Mouse (Mus musculus) hindbrain, embryonic 16.5 days (tissue): ENCODE data around the gene Mfsd4b5. TPM values are rescaled to one million over a fixed set of nuclear protein-coding genes. Genes with fewer than 3 reads are reported as not detected.
"Not testable (repeated sequence)": the region's sequence is repeated elsewhere in the genome, so short reads cannot be mapped to it uniquely, and the experiment has no call there.

ENCODE experiments used
- ATAC-seq: fragments of 200-750 bp; cut with Nextera tagmentation; 2 replicates; pipeline ENCODE4 v1.8.0; 2017; ENCODE audit warnings: moderate TSS enrichment, moderate library complexity
- H3K27ac ChIP-seq: fragments of 300-500 bp; sonication (generic); 2 replicates; pipeline ENCODE4 v1.5.1; 2014; ENCODE audit warnings: low read depth, mild to moderate bottlenecking, control low read depth, low read length, moderate library complexity
- H3K27me3 ChIP-seq: fragments of 300-500 bp; sonication (generic); replicated peaks from 2 replicates; pipeline ENCODE4 v1.6.1; 2014; ENCODE audit warnings: low read length; ENCODE audit not compliant: control insufficient read depth, insufficient read depth
- H3K36me3 ChIP-seq: fragments of 300-500 bp; sonication (generic); 2 replicates; pipeline ENCODE4 v1.6.1; 2014; ENCODE audit warnings: mild to moderate bottlenecking, low read length, moderate library complexity, mixed read lengths; ENCODE audit not compliant: control insufficient read depth, insufficient read depth
- H3K4me1 ChIP-seq: fragments of 300-500 bp; sonication (generic); 2 replicates; pipeline ENCODE4 v1.6.1; 2014; ENCODE audit warnings: low read depth, low read length; ENCODE audit not compliant: control insufficient read depth, insufficient read depth
- H3K4me2 ChIP-seq: fragments of 300-500 bp; sonication (generic); 2 replicates; pipeline ENCODE4 v1.6.1; 2014; ENCODE audit warnings: mild to moderate bottlenecking, low read length, control low read depth, moderate library complexity
- H3K4me3 ChIP-seq: fragments of 300-500 bp; sonication (generic); 2 replicates; pipeline ENCODE4 v1.5.1; 2014; ENCODE audit warnings: mild to moderate bottlenecking, low read length, control low read depth, moderate library complexity
- H3K9ac ChIP-seq: fragments of 300-500 bp; sonication (generic); 2 replicates; pipeline ENCODE4 v1.6.1; 2014; ENCODE audit warnings: low read depth, mild to moderate bottlenecking, control low read depth, low read length, moderate library complexity
- H3K9me3 ChIP-seq: fragments of 300-500 bp; sonication (generic); 2 replicates; pipeline ENCODE4 v1.6.1; 2014; ENCODE audit warnings: mild to moderate bottlenecking, low read length, moderate library complexity; ENCODE audit not compliant: control insufficient read depth
- WGBS: fragments of 180-500 bp; shearing (Covaris S2); extraction: QIAGEN DNeasy Blood & Tissue Kit; methylation state at CpG from one replicate; pipeline ENCODE4 v1.1.7; 2014; 5-methylcytosine and 5-hydroxymethylcytosine counted together
- polyA plus RNA-seq: library from polyadenylated mRNA; unstranded; fragments of >200 nt; fragmentation: Nextera tagmentation; extraction: Ambion mirVana; gene quantifications from 2 replicates; pipeline ENCODE4 v1.2.1, GENCODE M21; 2015

Gene Mfsd4b5
- polyA plus RNA-seq, 1 experiment from 2014 or later = not detected

DNA sequence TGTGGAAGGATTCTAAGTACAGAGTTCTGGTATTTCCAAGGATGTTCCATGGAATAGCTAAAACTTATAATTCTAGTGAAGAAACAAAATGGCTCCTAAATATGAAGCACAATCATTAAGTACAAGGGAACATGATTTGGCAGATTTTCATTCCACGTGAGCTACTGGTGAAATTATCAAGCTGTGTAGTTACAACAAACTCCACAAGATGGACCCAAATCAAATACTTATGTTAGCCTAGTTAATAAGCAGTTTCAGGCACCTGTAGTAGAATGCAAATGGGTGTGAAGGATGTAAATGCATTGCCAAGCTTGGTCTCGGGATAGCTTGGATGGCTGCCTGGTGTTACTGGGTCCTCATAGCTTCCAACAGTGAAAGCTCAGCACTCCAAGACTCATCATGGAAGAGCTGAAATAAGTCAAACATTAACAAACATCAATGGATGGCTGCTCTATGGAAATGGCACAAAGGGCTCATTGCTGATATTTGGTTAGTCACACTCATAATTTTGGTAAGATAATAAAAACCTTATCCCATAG lies 30.0 kb downstream of the Mfsd4b5 start:
- Histone ChIP-seq H3K27ac (no peak overlapping the region), H3K4me3 (no peak overlapping the region), H3K27me3 (no peaks in the 10 kb centered on the region), H3K9ac (no peak overlapping the region), H3K9me3 (no peaks in the 10 kb centered on the region), H3K4me2 (no peak overlapping the region), H3K4me1 (no peaks in the 10 kb centered on the region; the same call in 1 of the 2 replicates), H3K36me3 (no peaks in the 10 kb centered on the region)
- no peak for ATAC-seq
- WGBS = 54% methylated on average over 2 of the region's 2 CpGs

DNA sequence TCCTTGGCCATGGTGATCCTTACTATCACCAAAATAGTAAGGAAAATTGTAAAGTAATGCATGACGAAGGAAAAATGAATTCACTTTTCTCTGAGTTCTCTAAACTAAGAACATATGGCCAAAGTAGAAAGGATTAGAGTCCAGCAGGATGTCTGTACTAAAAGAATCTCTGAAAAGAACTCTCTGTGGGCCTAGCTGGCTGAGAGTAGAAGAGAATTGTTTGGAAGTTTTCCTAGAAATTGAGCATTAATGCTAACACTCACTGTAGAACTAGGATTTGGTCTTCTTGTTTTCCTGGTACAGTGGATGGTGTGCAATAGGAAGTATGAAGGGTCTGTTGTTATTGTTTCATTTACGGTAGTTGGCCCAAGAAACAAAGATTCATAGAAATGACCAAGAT lies 31.3 kb downstream of the Mfsd4b5 start:
- Histone ChIP-seq H3K9ac (no peak overlapping the region), H3K4me3 (no peak overlapping the region), H3K27ac (no peak overlapping the region), H3K4me1 (no peaks in the 10 kb centered on the region), H3K36me3 (no peaks in the 10 kb centered on the region), H3K4me2 (no peak overlapping the region), H3K9me3 (no peaks in the 10 kb centered on the region), H3K27me3 (no peaks in the 10 kb centered on the region)
- WGBS = 86% methylated on average over 2 of the region's 2 CpGs
- no peak for ATAC-seq

DNA sequence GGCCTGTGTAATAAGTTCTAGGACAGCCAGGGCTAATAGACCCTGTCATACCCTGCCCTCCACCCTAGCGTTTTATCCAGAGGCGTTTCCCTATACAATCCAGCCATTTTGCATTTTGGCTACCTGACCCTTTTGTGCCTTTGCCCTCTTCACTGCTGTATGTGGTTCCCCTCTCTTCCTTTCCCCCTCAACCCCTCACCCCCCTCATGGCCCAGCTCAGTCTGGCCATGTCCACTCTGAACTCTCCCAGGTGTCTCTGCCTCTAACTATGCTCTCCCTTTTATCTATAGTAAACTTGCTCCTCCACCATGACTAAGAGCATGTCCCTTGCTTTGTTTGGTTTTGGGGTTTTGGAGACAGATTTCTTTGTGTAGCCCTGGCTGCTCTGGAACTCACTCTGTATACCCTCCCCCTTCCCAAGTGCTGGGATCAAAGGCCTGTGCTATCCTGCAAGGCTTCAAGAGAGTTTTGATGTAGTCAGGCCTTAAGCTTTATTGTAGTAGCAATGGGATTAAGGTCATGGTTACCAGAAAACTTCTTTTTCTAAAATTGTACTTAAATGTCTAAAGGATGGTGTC lies 37.0 kb downstream of the Mfsd4b5 start:
- Histone ChIP-seq H3K9me3 (no peaks in the 10 kb centered on the region), H3K4me3 (no peak overlapping the region), H3K4me2 (no peak overlapping the region), H3K4me1 (no peaks in the 10 kb centered on the region), H3K36me3 (no peaks in the 10 kb centered on the region), H3K27ac (no peak overlapping the region), H3K27me3 (no peaks in the 10 kb centered on the region), H3K9ac (no peak overlapping the region)
- 91% methylated on average over 2 of the region's 2 CpGs for WGBS
- ATAC-seq = no peak

DNA sequence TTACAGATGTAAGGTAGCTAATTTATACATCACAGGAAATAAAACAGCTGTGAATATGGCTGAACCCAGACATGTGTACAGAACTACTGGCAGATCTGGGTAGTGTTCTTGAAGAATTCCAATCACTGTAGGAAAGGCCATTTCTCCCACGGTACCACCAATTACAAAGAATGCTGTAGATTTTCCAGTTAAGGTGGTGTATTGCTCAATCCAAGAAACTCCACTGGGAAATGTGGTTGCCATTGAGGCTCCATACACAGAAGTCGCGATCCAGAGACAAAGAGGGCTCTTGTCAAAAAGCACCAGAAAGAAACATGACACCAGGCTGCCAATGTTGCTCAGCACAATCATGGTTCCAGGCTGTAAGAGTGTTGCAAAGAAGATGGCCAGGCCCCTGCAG lies 39.3 kb downstream of the Mfsd4b5 start:
- not testable (repeated sequence) for H3K27me3 ChIP-seq, H3K36me3 ChIP-seq, H3K4me1 ChIP-seq, ATAC-seq, H3K9me3 ChIP-seq, H3K4me2 ChIP-seq, H3K27ac ChIP-seq, H3K4me3 ChIP-seq, H3K9ac ChIP-seq
- 82% methylated on average over 3 of the region's 3 CpGs for WGBS

- Histone ChIP-seq H3K27me3 (no peaks in the 10 kb centered on the region), H3K4me2 (no peak overlapping the region), H3K4me1 (no peaks in the 10 kb centered on the region), H3K36me3 (no peaks in the 10 kb centered on the region), H3K9me3 (no peaks in the 10 kb centered on the region), H3K27ac (no peak overlapping the region), H3K4me3 (no peak overlapping the region), H3K9ac (no peak overlapping the region)
- WGBS = 85% methylated on average over 7 of the region's 7 CpGs
- no peak for ATAC-seq
These were observed 49.9 kb downstream of the Mfsd4b5 start for GRCm38 (mm10) chr10:39936553-39936952.

GRCm38 (mm10) chr10:39926616-39927139 lies 59.8 kb downstream of the Mfsd4b5 start, which contains the start of gene Mfsd4b2:
TSS of gene Mfsd4b2 (minus strand) at chr10:39926923.
- WGBS = under 1% methylated on average over 29 of the region's 41 CpGs

DNA sequence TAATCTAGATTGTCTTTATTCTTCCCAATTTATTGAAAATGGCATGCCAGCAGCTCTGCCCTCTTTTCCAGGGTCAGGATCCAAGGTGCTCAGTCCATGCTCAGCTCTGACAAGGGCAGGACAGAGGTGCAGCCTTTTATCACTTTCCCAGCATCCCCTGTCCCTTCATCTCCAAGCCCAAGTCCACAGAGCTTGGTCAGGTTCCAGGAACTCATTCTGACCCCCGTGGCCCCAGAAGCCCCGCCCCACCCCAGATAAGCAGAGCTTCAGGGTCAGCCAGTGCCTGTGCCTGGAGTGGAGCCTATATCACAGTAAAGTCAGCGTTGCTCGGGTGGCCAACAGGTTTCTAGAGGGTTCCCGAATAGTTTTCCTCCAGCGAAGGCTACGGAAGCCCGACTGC lies 61.9 kb downstream of the Mfsd4b5 start:
- not testable (repeated sequence) for H3K4me2 ChIP-seq, ATAC-seq, H3K4me1 ChIP-seq, H3K36me3 ChIP-seq, H3K9me3 ChIP-seq, H3K27ac ChIP-seq, H3K4me3 ChIP-seq, H3K9ac ChIP-seq, H3K27me3 ChIP-seq
- 75% methylated on average over 8 of the region's 8 CpGs for WGBS

More at GRCm38 (mm10) chr10:39926616-39927139, 59.8 kb downstream of the Mfsd4b5 start, which contains the start of gene Mfsd4b2:
- H3K9ac ChIP-seq = peak within 1 kb of the TSS; percentile 61
- ATAC-seq = peak; percentile 56
- H3K36me3 ChIP-seq = no peaks in the 10 kb centered on the region
- H3K9me3 ChIP-seq = no peaks in the 10 kb centered on the region
- H3K27ac ChIP-seq = no peak within 1 kb of the TSS
- peaks cover 4% of the 10 kb centered on the region for H3K27me3 ChIP-seq
- peaks cover 7% of the 10 kb centered on the region for H3K4me1 ChIP-seq
- peak within 1 kb of the TSS; percentile 93 for H3K4me2 ChIP-seq
- H3K4me3 ChIP-seq = peak within 1 kb of the TSS; percentile 48

DNA sequence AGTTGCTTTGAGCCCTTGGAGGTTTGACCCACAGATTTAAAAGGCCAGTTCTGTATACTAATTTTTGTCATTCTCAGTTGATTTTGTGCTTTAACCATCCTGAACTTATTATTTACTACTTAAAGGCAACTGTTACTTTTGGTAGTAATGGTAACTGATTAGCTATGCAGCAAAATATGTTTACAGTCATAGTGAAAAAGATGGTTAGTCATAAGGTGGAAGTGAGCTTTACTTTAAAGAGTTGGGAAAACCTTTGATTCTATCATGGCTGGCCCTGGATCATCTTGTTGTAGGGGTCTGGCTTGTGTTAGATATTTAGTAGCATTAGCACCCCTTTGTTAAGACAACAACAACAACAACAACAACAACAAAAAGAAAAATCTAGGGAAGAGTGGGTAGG lies 73.8 kb downstream of the Mfsd4b5 start:
- Histone ChIP-seq H3K9me3 (no peaks in the 10 kb centered on the region), H3K4me1 (no peaks in the 10 kb centered on the region), H3K9ac (no peak overlapping the region), H3K27me3 (no peaks in the 10 kb centered on the region), H3K27ac (no peak overlapping the region), H3K4me2 (no peak overlapping the region), H3K36me3 (no peaks in the 10 kb centered on the region), H3K4me3 (no peak overlapping the region)
- no peak for ATAC-seq

- Histone ChIP-seq H3K36me3 (no peaks in the 10 kb centered on the region), H3K4me1 (no peaks in the 10 kb centered on the region), H3K9ac (no peak overlapping the region), H3K27me3 (no peaks in the 10 kb centered on the region), H3K27ac (no peak overlapping the region), H3K4me2 (no peak overlapping the region), H3K9me3 (no peaks in the 10 kb centered on the region), H3K4me3 (no peak overlapping the region)
- no peak for ATAC-seq
- 75% methylated on average over 13 of the region's 13 CpGs for WGBS
These were observed 77.5 kb downstream of the Mfsd4b5 start for GRCm38 (mm10) chr10:39908768-39909441.
